Mouse (Mus musculus): ENCODE measurements around the gene Klk1b16.
"Not testable (repeated sequence)": the region's sequence is repeated elsewhere in the genome, so short reads cannot be mapped to it uniquely, and the experiment has no call there.

Gene Klk1b16

GRCm38 (mm10) chr7:44136467-44136866 lies at the start of gene Klk1b16:
Klk1b16 (plus strand) TSS chr7:44136767.
- no peak for DNase-seq (ENCODE audit: low spot score)

DNA sequence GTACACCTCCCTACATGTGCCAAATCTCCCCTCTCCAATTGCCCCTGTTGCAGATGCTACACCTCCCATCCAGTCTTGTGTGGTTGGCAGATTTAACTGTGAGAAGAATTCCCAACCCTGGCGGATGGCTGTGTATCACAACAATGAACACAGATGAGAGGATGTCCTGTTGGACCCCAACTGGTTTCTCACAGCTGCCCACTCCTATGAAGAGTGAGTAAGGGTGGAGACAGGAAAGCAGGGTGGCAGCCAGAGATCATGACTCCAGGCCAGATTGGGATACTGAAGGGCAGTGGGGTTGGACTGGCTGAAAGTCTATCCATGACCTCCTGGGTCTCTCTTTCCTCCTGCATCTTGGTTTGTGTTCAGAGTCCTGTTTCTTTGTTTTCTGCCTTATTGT lies 40.5 kb upstream of the Klk1b16 start:
- DNase-seq (ENCODE audit: low spot score) = no peak

DNA sequence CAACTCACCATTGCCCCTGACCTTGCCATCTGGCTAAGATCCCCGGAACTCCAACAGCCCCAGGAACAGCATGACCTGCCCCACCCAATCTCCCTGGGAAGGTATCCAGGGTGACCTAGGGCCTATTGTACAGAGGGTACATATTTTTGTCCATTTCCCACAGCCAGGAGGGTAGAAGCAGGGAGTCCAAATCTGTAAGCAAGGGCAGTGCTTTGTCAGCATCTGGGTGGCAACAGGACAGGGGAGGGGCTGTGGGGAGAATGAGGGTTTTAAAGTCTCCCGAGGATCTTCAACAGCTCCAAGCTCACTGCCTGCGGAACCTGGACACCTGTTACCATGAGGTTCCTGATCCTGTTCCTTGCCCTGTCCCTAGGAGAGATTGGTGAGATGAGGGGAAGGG lies 34.5 kb upstream of the Klk1b16 start, which contains the start of gene Klk1b21:
Klk1b21 (plus strand) TSS at position 301 of the 400 bp plus-strand sequence.
- DNase-seq (ENCODE audit: low spot score) = not testable (repeated sequence)

- DNase-seq (ENCODE audit: low spot score) = no peak
These were observed 24.2 kb upstream of the Klk1b16 start, which contains the start of gene Klk1b22 for GRCm38 (mm10) chr7:44112373-44112772. Klk1b22 (plus strand) TSS chr7:44112673.

GRCm38 (mm10) chr7:44123445-44123844 lies 13.1 kb upstream of the Klk1b16 start:
- no peak for DNase-seq (ENCODE audit: low spot score)

- DNase-seq (ENCODE audit: low spot score) = no peak
These were observed 42.9 kb downstream of the Klk1b16 start for GRCm38 (mm10) chr7:44179299-44180045.

DNA sequence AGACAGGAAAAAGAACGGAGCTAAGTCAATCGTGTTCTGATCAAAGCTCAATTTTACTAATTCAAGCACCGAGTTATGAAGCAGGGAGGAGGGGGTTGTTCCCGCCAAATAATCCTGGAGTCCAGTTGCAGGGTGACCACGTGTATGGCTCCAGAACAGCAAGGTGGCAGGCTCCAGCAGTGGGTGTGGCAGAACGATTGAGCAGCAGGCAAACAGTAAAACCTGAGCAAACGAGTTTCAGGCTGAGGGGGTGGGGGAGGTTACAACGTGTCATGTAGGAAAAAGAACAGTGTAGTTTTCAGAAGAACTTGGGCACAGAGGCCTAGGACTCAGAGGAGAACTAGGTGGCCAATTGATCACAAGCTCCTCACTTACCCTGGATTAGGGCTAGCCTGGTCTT lies 49.9 kb downstream of the Klk1b16 start:
- not testable (repeated sequence) for DNase-seq (ENCODE audit: low spot score)

GRCm38 (mm10) chr7:44187936-44188335 lies 51.4 kb downstream of the Klk1b16 start, which contains the start of gene Klk1b24:
Klk1b24 (plus strand) TSS chr7:44188236.
- not testable (repeated sequence) for DNase-seq (ENCODE audit: low spot score)

Measured in urinary bladder, postnatal 10 days (tissue).